8 mouse cellular contexts compared by ENCODE assay signal in the genomic region with DNA sequence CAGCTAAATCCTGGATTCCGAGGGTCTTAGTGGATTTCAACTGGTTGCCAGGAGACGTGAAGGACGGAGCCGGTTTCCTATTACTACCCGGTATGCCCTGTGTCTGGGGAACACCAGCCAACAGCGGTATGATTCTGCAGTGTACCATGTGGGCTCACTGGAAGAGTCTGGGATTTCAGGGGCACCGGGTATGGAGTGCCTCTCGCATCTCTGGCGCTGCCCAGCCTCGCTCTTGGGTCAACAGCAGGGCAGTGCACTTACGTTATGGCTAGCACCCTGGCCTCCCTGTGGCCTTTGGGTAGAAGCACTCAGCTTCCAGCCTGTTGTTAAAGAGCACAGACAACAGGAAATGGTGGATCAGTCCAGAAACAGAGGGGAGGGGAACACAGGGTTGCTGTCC. TPM values are rescaled to one million over a fixed set of nuclear protein-coding genes. Genes with fewer than 3 reads are reported as not detected.
DNase-seq lines count a peak whose midpoint lies in the region; ATAC-seq lines count a peak whose summit lies in the region.

No protein-coding gene starts in this region.

- H3K4me1 ChIP-seq in forebrain, embryonic 15.5 days, result peaks cover 47% of the 10 kb centered on the region
- H3K4me1 ChIP-seq in limb, embryonic 10.5 days, result peaks cover 47% of the 10 kb centered on the region
- H3K4me1 ChIP-seq in midbrain, embryonic 16.5 days (ENCODE audit: control insufficient read depth, insufficient read depth, low read length), result peaks cover 38% of the 10 kb centered on the region

- no peaks in the 10 kb centered on the region for H3K9me3 ChIP-seq in forebrain, embryonic 15.5 days
- no peaks in the 10 kb centered on the region for H3K9me3 ChIP-seq in limb, embryonic 10.5 days (replicated peaks)
- H3K9me3 ChIP-seq in midbrain, embryonic 16.5 days (replicated peaks; ENCODE audit: control insufficient read depth, low read length, poor library complexity, severe bottlenecking), result no peaks in the 10 kb centered on the region

- 11% methylated on average over 11 of the region's 11 CpGs for WGBS in forebrain, embryonic 15.5 days
- 4% methylated on average over 11 of the region's 11 CpGs for WGBS in limb, embryonic 10.5 days
- 5% methylated on average over 11 of the region's 11 CpGs for WGBS in midbrain, embryonic 16.5 days

- peaks cover 44% of the 10 kb centered on the region for H3K27me3 ChIP-seq in forebrain, embryonic 15.5 days
- peaks cover 55% of the 10 kb centered on the region for H3K27me3 ChIP-seq in limb, embryonic 10.5 days (ENCODE audit: low read depth, poor library complexity, severe bottlenecking)
- H3K27me3 ChIP-seq in midbrain, embryonic 16.5 days (ENCODE audit: control insufficient read depth, insufficient read depth, low read depth, low read length), result peaks cover 22% of the 10 kb centered on the region

- ATAC-seq in forebrain, embryonic 15.5 days (replicated peaks), result no peak
- no peak for ATAC-seq in midbrain, embryonic 16.5 days

- H3K4me2 ChIP-seq in forebrain, embryonic 15.5 days (replicated peaks), result peak overlapping the region; percentile 16
- peak overlapping the region; percentile 34 for H3K4me2 ChIP-seq in midbrain, embryonic 16.5 days (ENCODE audit: low read length)

- peak; percentile 92 for DNase-seq in heart, adult 11 months
- no peak for DNase-seq in heart, adult 18-20 months
- peak; percentile 42 for DNase-seq in limb, embryonic 10.5 days (ENCODE audit: low spot score)
- no peak for DNase-seq in spleen, postnatal 10 days (ENCODE audit: low spot score in 2 of 2)
- DNase-seq in cerebellum, adult 11 months, result no peak
- DNase-seq in cerebellum, postnatal 36 days, result no peak

- H3K9ac ChIP-seq in forebrain, embryonic 15.5 days (replicated peaks), result no peak overlapping the region
- H3K9ac ChIP-seq in midbrain, embryonic 16.5 days (ENCODE audit: low read depth, low read length), result no peak overlapping the region

- H3K27ac ChIP-seq in forebrain, embryonic 15.5 days (replicated peaks), result no peak overlapping the region
- no peak overlapping the region for H3K27ac ChIP-seq in limb, embryonic 10.5 days
- H3K27ac ChIP-seq in midbrain, embryonic 16.5 days (ENCODE audit: low read length), result no peak overlapping the region

- H3K36me3 ChIP-seq in forebrain, embryonic 15.5 days, result no peaks in the 10 kb centered on the region
- H3K36me3 ChIP-seq in limb, embryonic 10.5 days, result no peaks in the 10 kb centered on the region
- H3K36me3 ChIP-seq in midbrain, embryonic 16.5 days (ENCODE audit: control insufficient read depth, insufficient read depth, low read length), result no peaks in the 10 kb centered on the region

- H3K4me3 ChIP-seq in forebrain, embryonic 15.5 days, result 0 out of 2 replicates have a peak overlapping the region, but pooled peaks have one; percentile 0
- peak overlapping the region; percentile 29; the same call in 1 of the 2 replicates for H3K4me3 ChIP-seq in limb, embryonic 10.5 days
- 0 out of 2 replicates have a peak overlapping the region, but pooled peaks have one; percentile 0 for H3K4me3 ChIP-seq in midbrain, embryonic 16.5 days (ENCODE audit: low read depth, low read length)

RNA-seq across cellular contexts. Expression of a gene that starts 1.1 kb away (rescaled TPM):
- 10 to 100 TPM; 25.9 to 35.1 TPM for total RNA-seq in heart, adult 18-20 months (2021)
- polyA plus RNA-seq in forebrain, embryonic 15.5 days (2015; fragmentation: Nextera tagmentation; extraction: Ambion mirVana), result 0.88 and 1.3 TPM in 2 replicates
- 1.7 and 2.2 TPM in 2 replicates for polyA plus RNA-seq in limb, embryonic 10.5 days (2016; fragmentation: Nextera tagmentation; extraction: Ambion mirVana)
- polyA plus RNA-seq in midbrain, embryonic 16.5 days (2015; fragmentation: Nextera tagmentation; extraction: Ambion mirVana), result 0.61 and 0.78 TPM in 2 replicates

Comparison
In these comparisons a context has a peak if more than half of its experiments do, and no peak if none do; other contexts are left out.
1. DNase-seq: peak in heart, adult 11 months (single experiment) and limb, embryonic 10.5 days (single experiment); none in heart, adult 18-20 months (0 of 2), spleen, postnatal 10 days (0 of 2), cerebellum, adult 11 months (single experiment) and cerebellum, postnatal 36 days (0 of 2).
2. Peak in every context shown above with its lines, with median percentiles within 50 percentile points of each other: H3K4me3 ChIP-seq.